Mouse (Mus musculus): ENCODE data around the gene Sort1.
"Not testable (repeated sequence)": the region's sequence is repeated elsewhere in the genome, so short reads cannot be mapped to it uniquely, and the experiment has no call there.

Gene Sort1

GRCm38 (mm10) chr3:108283781-108284601 is at the start of gene Sort1:
Gene Sort1 (plus strand): TSS chr3:108284082.
- DNase-seq = peak; percentile 81

- DNase-seq = not testable (repeated sequence)
These were observed 46.3 kb upstream of the Sort1 start for GRCm38 (mm10) chr3:108237474-108238102.

GRCm38 (mm10) chr3:108241243-108241839 is 42.5 kb upstream of the Sort1 start:
- no peak for DNase-seq

- no peak for DNase-seq
These were observed 37.0 kb upstream of the Sort1 start for GRCm38 (mm10) chr3:108246857-108247256.

GRCm38 (mm10) chr3:108256719-108257637 is 26.9 kb upstream of the Sort1 start, which contains the start of gene Psma5:
Gene Psma5 (plus strand): TSS chr3:108256926.
- peak; percentile 97 for DNase-seq

GRCm38 (mm10) chr3:108257831-108258500 is 25.9 kb upstream of the Sort1 start:
- DNase-seq = no peak

GRCm38 (mm10) chr3:108259319-108259718 is 24.6 kb upstream of the Sort1 start:
- DNase-seq = no peak

- DNase-seq = not testable (repeated sequence)
These were observed 4.4 kb upstream of the Sort1 start for GRCm38 (mm10) chr3:108279495-108279894.

- no peak for DNase-seq
These were observed 1.3 kb upstream of the Sort1 start for GRCm38 (mm10) chr3:108282401-108283240.

- no peak for DNase-seq
These were observed 681 bp upstream of the Sort1 start for GRCm38 (mm10) chr3:108283241-108283561.

- DNase-seq = no peak
These were observed 1.3 kb downstream of the Sort1 start for GRCm38 (mm10) chr3:108285078-108285711.

- no peak for DNase-seq
These were observed 3.0 kb downstream of the Sort1 start for GRCm38 (mm10) chr3:108286671-108287439.

- DNase-seq = peak; percentile 44
These were observed 4.2 kb downstream of the Sort1 start for GRCm38 (mm10) chr3:108287811-108288805.

GRCm38 (mm10) chr3:108289311-108290130 is 5.6 kb downstream of the Sort1 start:
- DNase-seq = no peak

- peak; percentile 69 for DNase-seq
These were observed 7.3 kb downstream of the Sort1 start for GRCm38 (mm10) chr3:108291036-108291799.

- DNase-seq = no peak
These were observed 10.5 kb downstream of the Sort1 start for GRCm38 (mm10) chr3:108294398-108294797.

Data from kidney, adult 11 months (tissue).